Mouse (Mus musculus) erythroblast, embryonic 14.5 days (primary cell): Measurements from ENCODE around the gene Mkrn2os. TPM values are rescaled to one million over a fixed set of nuclear protein-coding genes. Genes with fewer than 3 reads are reported as not detected.

Source experiments
- H3K27me3 ChIP-seq: 2 replicates; pipeline ENCODE4 v1.6.1; 2012; ENCODE audit warnings: inconsistent platforms; ENCODE audit not compliant: control insufficient read depth
- H3K36me3 ChIP-seq: 2 replicates; pipeline ENCODE4 v1.6.1; 2012; ENCODE audit warnings: mild to moderate bottlenecking, inconsistent platforms; ENCODE audit not compliant: control insufficient read depth
- H3K4me1 ChIP-seq: 2 replicates; pipeline ENCODE4 v1.6.1; 2012; ENCODE audit warnings: inconsistent platforms; ENCODE audit not compliant: control insufficient read depth
- H3K4me3 ChIP-seq: replicated peaks from 2 replicates; pipeline ENCODE3; 2012; ENCODE audit warnings: moderate library complexity, mild to moderate bottlenecking, inconsistent platforms
- H3K9me3 ChIP-seq: 2 replicates; pipeline ENCODE4 v1.6.1; 2012; ENCODE audit warnings: low read length, inconsistent platforms, mixed read lengths; ENCODE audit not compliant: control insufficient read depth
- GATA1 ChIP-seq: IDR thresholded peaks from 2 replicates; pipeline ENCODE4 v1.6.1; 2012; ENCODE audit warnings: low read length, inconsistent platforms, mixed read lengths
- TAL1 ChIP-seq: IDR thresholded peaks from 3 replicates; pipeline ENCODE4 v1.6.1; 2012; ENCODE audit warnings: low read length, inconsistent platforms, mixed read lengths
- polyA plus RNA-seq: library from polyadenylated mRNA; stranded (reverse); fragments of >175 nt; gene quantifications from 2 replicates; pipeline ENCODE4 v1.2.3, GENCODE M21; 2012

The Mkrn2os gene
- polyA plus RNA-seq, 1 experiment, result not detected

GRCm38 (mm10) chr6:115559651-115560632 is 32.4 kb downstream of the Mkrn2os start:
- Histone ChIP-seq H3K27me3 (no peaks in the 10 kb centered on the region), H3K36me3 (peaks cover 71% of the 10 kb centered on the region), H3K4me1 (no peaks in the 10 kb centered on the region), H3K9me3 (0 out of 2 replicates have a peak, but pooled peaks cover 2% of the 10 kb centered on the region), H3K4me3 (no peak overlapping the region)
- TF ChIP-seq TAL1 (no peak), GATA1 (no peak)

- H3K27me3 ChIP-seq, result no peaks in the 10 kb centered on the region
- TF ChIP-seq GATA1 (no peak), TAL1 (no peak)
- 0 out of 2 replicates have a peak, but pooled peaks cover 2% of the 10 kb centered on the region for H3K9me3 ChIP-seq
- no peak overlapping the region for H3K4me3 ChIP-seq
- H3K4me1 ChIP-seq, result no peaks in the 10 kb centered on the region
- peaks cover 74% of the 10 kb centered on the region for H3K36me3 ChIP-seq
These were observed 34.2 kb downstream of the Mkrn2os start for GRCm38 (mm10) chr6:115558176-115558575.

GRCm38 (mm10) chr6:115555485-115555884 is 36.9 kb downstream of the Mkrn2os start:
- H3K4me3 ChIP-seq, result no peak overlapping the region
- TF ChIP-seq TAL1 (no peak), GATA1 (no peak)
- H3K36me3 ChIP-seq, result peaks cover 80% of the 10 kb centered on the region
- 0 out of 2 replicates have a peak, but pooled peaks cover 2% of the 10 kb centered on the region for H3K9me3 ChIP-seq
- H3K27me3 ChIP-seq, result no peaks in the 10 kb centered on the region
- H3K4me1 ChIP-seq, result no peaks in the 10 kb centered on the region

- peaks cover 30% of the 10 kb centered on the region for H3K36me3 ChIP-seq
- TF ChIP-seq GATA1 (no peak), TAL1 (no peak)
- H3K9me3 ChIP-seq, result no peaks in the 10 kb centered on the region
- H3K4me1 ChIP-seq, result peaks cover 49% of the 10 kb centered on the region
- H3K27me3 ChIP-seq, result no peaks in the 10 kb centered on the region
- H3K4me3 ChIP-seq, result no peak overlapping the region
These were observed 46.1 kb downstream of the Mkrn2os start for GRCm38 (mm10) chr6:115546276-115546675.

GRCm38 (mm10) chr6:115544442-115544970 is 47.9 kb downstream of the Mkrn2os start, which contains the start of gene Tsen2:
Tsen2 (plus strand) TSS chr6:115544664.
- 0 out of 2 replicates have a peak, but pooled peaks cover 4% of the 10 kb centered on the region for H3K27me3 ChIP-seq
- H3K4me3 ChIP-seq, result peak within 1 kb of the TSS; percentile 76
- H3K36me3 ChIP-seq, result peaks cover 19% of the 10 kb centered on the region
- no peaks in the 10 kb centered on the region for H3K9me3 ChIP-seq
- TF ChIP-seq GATA1 (no peak), TAL1 (no peak)
- peaks cover 49% of the 10 kb centered on the region for H3K4me1 ChIP-seq

GRCm38 (mm10) chr6:115542341-115542740 is 50.0 kb downstream of the Mkrn2os start:
- H3K27me3 ChIP-seq, result 0 out of 2 replicates have a peak, but pooled peaks cover 4% of the 10 kb centered on the region

GRCm38 (mm10) chr6:115541676-115542275 is 50.6 kb downstream of the Mkrn2os start:
- H3K27me3 ChIP-seq, result 0 out of 2 replicates have a peak, but pooled peaks cover 4% of the 10 kb centered on the region
- peaks cover 35% of the 10 kb centered on the region for H3K4me1 ChIP-seq
- no peak for TF ChIP-seq TAL1
- no peak for TF ChIP-seq GATA1
- no peak overlapping the region for H3K4me3 ChIP-seq
- H3K36me3 ChIP-seq, result peaks cover 4% of the 10 kb centered on the region; the same call in 1 of the 2 replicates
- no peaks in the 10 kb centered on the region for H3K9me3 ChIP-seq

More at GRCm38 (mm10) chr6:115542341-115542740, 50.0 kb downstream of the Mkrn2os start:
- H3K9me3 ChIP-seq, result no peaks in the 10 kb centered on the region
- peaks cover 4% of the 10 kb centered on the region; the same call in 1 of the 2 replicates for H3K36me3 ChIP-seq
- no peak overlapping the region for H3K4me3 ChIP-seq
- TF ChIP-seq GATA1 (no peak), TAL1 (no peak)
- H3K4me1 ChIP-seq, result peaks cover 39% of the 10 kb centered on the region

GRCm38 (mm10) chr6:115538645-115539429 is 53.5 kb downstream of the Mkrn2os start:
- Histone ChIP-seq H3K9me3 (no peaks in the 10 kb centered on the region), H3K36me3 (no peaks in the 10 kb centered on the region), H3K4me1 (peaks cover 8% of the 10 kb centered on the region), H3K27me3 (0 out of 2 replicates have a peak, but pooled peaks cover 4% of the 10 kb centered on the region), H3K4me3 (no peak overlapping the region)
- TF ChIP-seq GATA1 (no peak), TAL1 (no peak)
